Mouse (Mus musculus): ENCODE data around the gene Akap12.

Gene Akap12

GRCm38 (mm10) chr10:4404895-4405491, 138.8 kb downstream of the Akap12 start:
- DNase-seq (ENCODE audit: low spot score in 2 of 2), result no peak

DNA sequence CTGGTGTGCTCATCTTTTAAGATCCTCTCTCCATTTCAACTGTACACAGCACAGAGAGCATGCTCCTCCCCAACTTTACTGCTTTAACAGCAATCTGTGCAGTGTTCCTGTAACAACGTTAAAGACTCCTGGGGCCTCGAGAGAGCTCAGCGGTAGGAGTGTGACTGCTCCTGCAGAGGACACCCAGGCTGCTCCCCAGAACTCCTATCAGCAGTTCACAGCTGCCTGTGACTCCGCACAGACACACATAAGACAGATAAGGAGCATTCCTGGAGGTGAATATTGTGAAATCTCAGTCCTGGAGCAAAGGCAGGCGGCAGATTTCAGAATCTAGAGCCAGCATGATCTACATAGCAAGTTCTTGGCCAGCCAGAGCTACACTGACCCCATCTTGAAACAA, 139.3 kb downstream of the Akap12 start:
- no peak for DNase-seq (ENCODE audit: low spot score in 2 of 2)

DNA sequence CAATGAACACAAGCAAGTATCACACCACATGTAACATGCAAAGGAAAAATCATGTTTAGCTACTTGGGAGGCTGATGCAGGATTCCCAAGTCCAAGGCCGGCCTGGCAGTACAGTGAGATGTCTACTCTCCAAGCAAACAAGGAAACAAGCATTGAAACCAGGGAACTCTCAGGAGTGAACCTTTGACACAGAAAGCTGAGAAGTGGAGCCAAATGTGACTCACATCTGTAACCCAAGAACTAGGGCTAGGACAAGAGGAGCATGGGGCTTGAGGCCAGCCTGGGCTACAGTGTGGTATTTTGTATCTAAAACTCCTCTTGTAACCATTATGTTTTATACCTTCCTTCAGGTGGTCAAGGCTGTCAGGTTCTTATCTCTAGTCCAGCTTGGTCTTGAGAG, 141.0 kb downstream of the Akap12 start:
- no peak for DNase-seq (ENCODE audit: low spot score in 2 of 2)

Data from urinary bladder, postnatal 4 days (tissue).